Mouse (Mus musculus) spleen, postnatal 36 days (tissue): ENCODE data around the gene Slc16a9.
A peak's percentile ranks its signal among the peaks of the same experiment; 100 is the strongest.
"Not testable (repeated sequence)": the region's sequence is repeated elsewhere in the genome, so short reads cannot be mapped to it uniquely, and the experiment has no call there.

Experiments used
- DNase-seq, 2 experiments: peaks; one replicate each; pipeline ENCODE4 v3.0.0; 2022; ENCODE audit warnings: low spot score in 2 of 2, mixed read lengths in 1 of 2

Slc16a9 gene

DNA sequence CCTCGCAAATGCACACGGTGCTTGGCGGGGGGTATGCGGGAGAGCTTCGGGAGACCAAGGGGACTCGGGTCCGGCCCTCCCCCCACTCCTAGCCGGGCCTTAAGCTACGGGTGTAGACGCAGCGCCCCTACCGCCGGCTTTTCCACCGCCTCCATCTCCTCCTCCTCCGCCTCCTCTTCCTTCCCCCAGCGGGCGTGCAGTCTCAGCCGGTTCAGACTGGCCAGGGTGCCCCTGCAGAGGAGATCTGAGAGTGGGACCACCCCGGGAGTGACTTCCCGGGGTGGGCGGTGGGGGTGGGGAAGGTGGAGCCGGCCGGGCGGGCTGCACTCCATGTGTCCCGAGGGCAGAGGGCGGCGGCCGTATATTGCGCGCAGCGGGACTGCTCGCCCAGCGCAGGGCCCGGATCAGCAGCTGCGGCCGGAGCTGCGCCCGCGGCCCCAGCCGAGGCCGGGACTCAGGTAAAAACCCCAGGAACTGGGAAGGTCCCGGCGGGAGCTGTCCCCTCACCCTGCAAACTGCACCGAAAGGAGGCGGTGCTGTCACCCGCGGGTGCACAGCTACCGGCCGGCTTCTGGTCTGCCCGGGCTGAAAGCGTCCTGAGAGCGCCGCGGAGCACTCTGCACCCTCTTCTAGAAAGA, at the start of gene Slc16a9:
Gene Slc16a9 (plus strand): TSS at position 180 of the 638 bp plus-strand sequence.
- peak in 1 of 2 experiments; percentile 13 for DNase-seq

DNA sequence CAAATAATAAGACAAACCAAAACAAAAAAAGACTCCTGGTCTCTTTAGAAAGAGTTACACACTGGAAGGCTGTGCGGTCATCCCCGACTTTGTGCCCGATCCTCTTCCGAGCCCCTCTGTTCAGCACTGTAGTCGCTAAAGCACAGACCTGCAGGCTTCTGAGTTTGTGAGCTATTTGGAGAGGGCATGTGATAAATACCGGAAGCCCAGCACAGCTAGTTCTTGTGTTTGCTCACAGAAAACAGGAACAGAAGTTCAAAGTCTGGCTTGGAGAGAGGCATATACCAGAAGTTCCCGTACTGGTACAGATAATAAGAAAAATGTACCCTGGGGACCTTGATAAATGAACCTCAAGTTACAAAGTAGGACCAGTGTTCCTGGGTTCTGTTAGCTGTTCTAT, 49.6 kb upstream of the Slc16a9 start:
- peak; percentile 42 to 50 for DNase-seq

DNA sequence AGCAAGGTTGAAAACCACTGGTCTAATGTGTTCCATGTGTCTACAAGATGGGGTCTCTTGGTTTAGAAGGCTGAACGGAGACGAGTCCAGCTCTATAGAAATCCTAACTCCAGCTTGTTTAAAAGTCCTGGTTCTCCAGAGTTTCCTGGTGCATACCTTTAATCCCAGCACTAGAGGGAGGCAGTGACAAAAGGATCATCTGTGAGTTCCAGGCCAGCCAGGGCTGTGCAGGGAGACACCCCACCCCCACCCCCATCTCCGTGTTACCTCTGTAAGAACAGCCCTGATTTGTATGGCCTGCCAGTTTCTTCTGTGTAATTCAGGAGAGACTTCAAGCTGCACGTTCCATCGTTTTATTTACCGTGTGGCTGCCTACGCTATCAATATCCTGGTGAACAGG, 49.1 kb upstream of the Slc16a9 start:
- no peak for DNase-seq

- DNase-seq: no peak
These were observed 48.2 kb upstream of the Slc16a9 start for GRCm38 (mm10) chr10:70196666-70197065.

DNA sequence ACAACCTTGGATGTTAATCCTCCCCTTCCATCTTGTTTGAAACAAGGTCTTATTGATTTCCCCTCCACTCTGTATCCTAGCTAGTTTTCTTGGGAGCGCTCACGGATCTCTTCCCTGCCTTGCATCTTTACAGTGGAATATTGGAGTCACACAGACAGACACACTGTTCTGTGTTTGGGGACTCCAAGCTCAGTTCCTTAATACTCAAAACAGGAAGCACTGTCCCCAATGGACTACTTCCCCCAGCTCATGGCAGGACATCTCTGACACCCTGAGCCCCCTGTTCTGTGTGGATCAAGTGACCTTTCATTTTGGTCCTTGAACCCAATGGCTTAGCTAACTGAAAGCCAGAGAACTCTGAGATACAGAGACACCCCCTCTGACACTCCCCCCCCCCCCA, 47.3 kb upstream of the Slc16a9 start:
- no peak for DNase-seq

GRCm38 (mm10) chr10:70198012-70198411, 46.9 kb upstream of the Slc16a9 start:
- DNase-seq: no peak

- no peak for DNase-seq
These were observed 45.9 kb upstream of the Slc16a9 start for GRCm38 (mm10) chr10:70198951-70199463.

DNA sequence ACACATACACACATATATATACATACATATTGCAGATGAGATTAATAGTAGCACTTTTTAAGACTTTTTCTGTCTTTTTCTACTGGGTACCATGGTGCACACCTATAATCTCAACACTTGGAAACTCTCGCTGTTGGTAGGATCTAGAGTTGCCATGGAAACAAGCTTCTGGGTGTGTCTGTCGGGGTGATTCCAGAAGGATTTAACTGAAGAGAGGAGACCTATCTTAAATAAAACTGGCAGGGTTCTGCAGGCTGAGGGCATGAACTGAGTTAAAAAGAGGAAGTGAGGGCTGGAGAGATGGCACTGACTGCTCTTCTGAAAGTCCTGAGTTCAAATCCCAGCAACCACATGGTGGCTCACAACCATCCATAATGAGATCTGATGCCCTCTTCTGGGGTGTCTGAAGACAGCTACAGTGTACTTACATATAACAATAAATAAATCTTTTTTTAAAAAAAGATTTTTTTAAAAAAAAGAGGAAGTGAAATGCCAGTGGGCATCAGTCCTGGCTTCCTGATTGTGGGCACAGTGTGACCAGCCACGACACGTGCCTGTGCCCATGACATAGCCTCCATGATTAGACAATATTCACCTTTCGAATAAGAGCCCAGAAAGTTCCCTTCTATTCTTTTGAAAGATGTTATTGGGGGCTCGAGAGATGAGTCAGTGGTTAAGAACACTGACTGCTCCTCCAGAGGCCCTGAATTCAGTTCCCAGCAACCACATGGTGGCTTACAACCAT, 45.3 kb upstream of the Slc16a9 start:
- no peak for DNase-seq

DNA sequence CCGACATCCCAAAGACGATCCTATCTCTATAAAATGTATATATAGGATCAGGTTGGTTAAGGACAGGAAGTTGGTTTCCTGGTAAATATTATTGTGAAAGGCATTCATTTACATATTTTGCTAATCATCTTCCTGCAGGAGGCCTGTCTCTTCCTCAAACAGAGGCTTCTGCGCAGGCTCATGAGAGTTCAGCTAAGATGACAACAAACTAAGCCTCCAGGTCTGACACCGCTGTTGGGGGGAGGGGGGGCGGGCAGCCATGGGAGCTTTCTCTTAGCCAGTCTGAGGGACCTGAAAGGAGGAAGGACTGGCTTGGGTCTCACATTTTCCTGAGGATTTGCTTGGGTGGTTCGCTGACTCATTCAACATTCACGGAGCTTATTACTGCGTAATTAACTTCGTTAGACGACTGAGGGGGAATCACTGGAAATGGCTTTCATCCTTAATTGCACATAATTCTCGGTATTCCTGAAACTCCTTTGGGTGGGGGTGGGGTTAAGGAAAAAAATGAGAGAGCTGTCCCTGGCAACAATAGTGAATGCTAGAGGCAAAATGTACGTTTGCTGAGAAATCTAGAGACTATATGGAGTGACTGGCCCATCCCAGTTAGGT, 43.9 kb upstream of the Slc16a9 start:
- no peak for DNase-seq

GRCm38 (mm10) chr10:70204505-70205399, 40.1 kb upstream of the Slc16a9 start, which contains the start of gene Mrln:
TSS of gene Mrln (plus strand) at chr10:70204664.
- DNase-seq: no peak

- no peak for DNase-seq
These were observed 33.6 kb upstream of the Slc16a9 start for GRCm38 (mm10) chr10:70211281-70211680.

DNA sequence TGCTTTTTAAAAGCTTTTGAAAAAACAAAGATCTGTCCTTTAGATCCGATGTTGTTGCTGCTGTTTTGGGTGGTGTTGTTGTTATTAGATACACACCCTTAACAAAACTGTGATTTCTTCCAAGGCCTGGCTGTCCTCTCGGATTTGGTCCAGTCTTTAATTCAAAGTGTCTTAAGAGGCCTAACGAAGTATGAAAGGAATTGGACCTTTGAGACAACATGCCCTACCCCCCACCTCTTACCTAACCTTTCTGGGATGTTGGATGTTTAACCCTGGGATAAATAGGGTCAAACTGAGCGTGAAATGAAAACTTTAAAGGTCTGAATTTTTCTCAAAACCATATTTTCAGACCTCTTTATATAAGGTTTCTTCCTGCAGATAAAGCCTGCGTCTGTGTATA, 23.9 kb upstream of the Slc16a9 start:
- DNase-seq: no peak

GRCm38 (mm10) chr10:70222231-70222630, 22.7 kb upstream of the Slc16a9 start:
- not testable (repeated sequence) for DNase-seq

DNA sequence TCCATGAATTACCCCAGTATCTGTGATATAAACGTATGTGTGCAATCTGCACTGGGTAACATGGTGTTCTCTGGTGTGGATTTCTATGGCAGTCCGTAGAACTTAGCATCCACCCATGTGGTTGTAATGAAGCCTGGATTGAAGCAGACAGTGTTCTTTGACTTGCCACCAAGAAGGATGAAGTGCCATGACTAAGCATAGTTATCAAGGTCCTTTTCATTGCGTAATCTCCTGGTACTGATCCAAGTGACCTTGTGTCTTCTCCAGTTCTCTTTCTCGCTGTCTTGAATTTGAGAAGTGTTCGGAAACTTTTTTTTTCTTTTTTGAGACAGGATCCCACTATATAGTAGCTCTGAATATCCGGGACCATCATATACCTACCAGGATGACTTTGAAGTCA, 20.3 kb upstream of the Slc16a9 start:
- no peak for DNase-seq

- DNase-seq: no peak
These were observed 19.1 kb upstream of the Slc16a9 start for GRCm38 (mm10) chr10:70225760-70226159.

- no peak for DNase-seq
These were observed 18.3 kb upstream of the Slc16a9 start for GRCm38 (mm10) chr10:70226608-70227007.

GRCm38 (mm10) chr10:70230352-70230751, 14.5 kb upstream of the Slc16a9 start:
- no peak for DNase-seq

DNA sequence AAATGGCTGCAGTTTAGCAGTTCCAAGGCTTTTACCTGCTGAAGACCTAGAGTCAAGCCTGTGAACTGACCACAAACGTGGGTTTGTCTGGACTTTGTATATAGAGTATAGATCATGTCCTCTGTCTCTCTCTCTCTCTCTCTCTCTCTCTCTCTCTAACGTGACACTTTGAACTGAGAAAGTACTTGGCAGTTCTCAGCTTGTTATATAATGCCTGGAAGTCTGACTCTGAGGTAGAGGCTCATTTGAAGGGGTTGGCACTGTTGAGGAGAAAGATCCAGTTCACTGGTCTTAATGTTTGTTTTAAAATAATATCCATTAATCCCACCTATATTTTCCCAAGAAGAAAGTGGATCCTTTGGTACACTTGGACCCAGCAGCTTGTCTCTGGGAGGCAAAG, 7.0 kb upstream of the Slc16a9 start:
- DNase-seq: no peak

GRCm38 (mm10) chr10:70242751-70243444, 2.0 kb upstream of the Slc16a9 start:
- DNase-seq: peak in 1 of 2 experiments; percentile 18

DNA sequence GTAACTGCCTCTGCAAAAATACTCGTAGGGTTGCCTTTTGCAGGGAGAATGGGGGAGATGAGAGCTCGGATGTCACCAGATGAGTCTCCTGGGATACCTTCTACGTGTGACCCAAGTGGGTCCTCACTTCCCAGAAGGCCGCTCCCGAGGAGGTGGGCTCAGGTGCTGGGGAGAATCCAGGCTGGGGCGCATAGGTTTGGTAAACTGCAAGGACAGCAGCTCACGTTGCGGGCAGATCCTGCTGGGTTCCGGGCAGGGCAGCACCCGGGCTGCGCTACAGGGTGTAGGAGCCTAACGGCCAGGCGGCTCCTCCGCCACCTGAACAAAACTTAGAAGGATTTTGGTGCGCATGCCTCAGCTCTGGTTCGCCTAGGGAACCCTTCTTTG, 652 bp downstream of the Slc16a9 start:
- DNase-seq: no peak

GRCm38 (mm10) chr10:70246076-70246475, 1.2 kb downstream of the Slc16a9 start:
- no peak for DNase-seq
